Mouse (Mus musculus): ENCODE measurements around the gene Zcchc4. TPM values are rescaled to one million over a fixed set of nuclear protein-coding genes. Genes with fewer than 3 reads are reported as not detected.

The Zcchc4 gene
- polyA plus RNA-seq, 1 experiment from 2014 or later, result 12.9 TPM

Other genes with a start within 250 kb of the Zcchc4 start
- gene Lgi2, start 208.9 kb upstream of the Zcchc4 start, polyA plus RNA-seq (2015; fragmentation: Nextera tagmentation; extraction: Ambion mirVana), result 7.2 and 8.0 TPM in 2 replicates
- gene Sepsecs, start 105.7 kb upstream of the Zcchc4 start, polyA plus RNA-seq (2015; fragmentation: Nextera tagmentation; extraction: Ambion mirVana), result 11.2 and 11.5 TPM in 2 replicates
- gene Pi4k2b, start 33.8 kb upstream of the Zcchc4 start, polyA plus RNA-seq (2015; fragmentation: Nextera tagmentation; extraction: Ambion mirVana), result 20.5 and 22.5 TPM in 2 replicates
- 95.1 and 97.0 TPM in 2 replicates for gene Anapc4, start 58.6 kb downstream of the Zcchc4 start, polyA plus RNA-seq (2015; fragmentation: Nextera tagmentation; extraction: Ambion mirVana)